Mouse (Mus musculus): ENCODE data around the gene Ssbp2.

Ssbp2 gene

DNA sequence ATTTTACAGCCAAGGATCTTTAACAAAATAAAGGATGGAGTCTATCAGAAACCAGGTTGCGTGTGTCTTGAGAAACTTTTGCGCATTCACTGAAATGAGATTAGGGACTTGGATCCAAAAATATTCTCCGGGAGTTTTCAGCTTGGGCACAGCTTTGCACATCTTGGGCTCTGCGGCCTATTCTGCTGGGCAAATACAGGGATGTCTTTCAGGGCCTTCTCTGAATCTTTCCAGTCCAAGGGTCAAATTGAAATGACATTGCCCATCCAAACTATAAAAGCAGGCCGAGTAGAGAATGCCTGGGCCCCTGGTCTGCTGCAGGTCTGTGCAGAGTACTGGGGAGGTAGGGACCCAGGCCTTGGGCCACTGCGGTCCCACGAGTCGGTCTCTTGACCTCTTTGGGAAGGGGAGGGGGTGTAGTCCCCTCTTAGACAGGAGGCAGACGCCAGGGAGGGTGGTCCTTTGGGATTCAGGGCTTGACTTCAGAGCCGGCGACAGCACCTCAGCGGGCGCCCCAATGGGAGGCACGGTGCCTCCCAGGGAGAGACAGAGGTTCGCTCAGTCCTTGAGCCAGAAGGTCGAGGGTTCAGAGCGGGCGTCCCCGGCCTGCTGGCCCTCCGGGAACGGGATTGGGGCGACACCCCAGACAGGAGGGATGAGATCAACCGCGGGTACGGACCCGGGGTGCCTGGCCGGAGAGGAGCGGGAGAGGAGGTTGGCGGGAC, at the start of gene Ssbp2:
Gene Ssbp2 (plus strand): TSS at position 388 of the 725 bp plus-strand sequence.
- no peak for DNase-seq

DNA sequence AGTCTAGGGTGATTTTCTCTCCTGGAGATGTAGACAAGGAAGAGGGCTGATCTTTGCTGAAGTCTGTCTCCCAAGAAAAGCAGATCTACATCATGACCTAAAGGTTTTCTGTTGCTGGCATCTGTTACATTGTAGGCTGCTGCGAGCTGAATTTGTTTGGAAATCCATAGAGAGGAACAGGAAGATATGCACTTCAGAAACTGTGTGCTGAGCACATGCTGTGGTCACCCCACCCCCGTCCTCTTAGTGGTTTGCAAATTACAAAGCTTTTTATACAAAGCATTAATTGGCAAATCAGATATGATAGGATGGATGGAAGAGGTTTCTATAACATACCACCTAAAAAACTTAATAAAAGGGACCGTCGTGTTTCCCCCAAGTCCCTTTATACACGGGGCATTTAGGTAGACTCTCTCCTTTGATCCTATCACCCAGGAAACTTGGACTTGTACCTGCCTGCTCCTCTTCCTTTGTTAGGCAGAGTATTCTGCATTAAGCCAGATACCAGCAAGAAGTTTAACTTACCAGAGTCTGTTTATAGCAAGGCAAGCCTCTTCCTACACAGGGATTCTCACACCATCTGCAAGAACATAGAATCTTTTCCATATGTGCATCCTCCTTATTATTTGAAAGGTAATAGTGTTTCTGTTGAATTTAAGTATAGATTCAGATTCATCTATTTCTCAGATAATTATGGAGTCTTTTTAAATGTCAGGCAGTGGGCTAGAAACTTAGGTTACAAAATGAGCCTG, 46.2 kb upstream of the Ssbp2 start:
- DNase-seq = no peak

DNA sequence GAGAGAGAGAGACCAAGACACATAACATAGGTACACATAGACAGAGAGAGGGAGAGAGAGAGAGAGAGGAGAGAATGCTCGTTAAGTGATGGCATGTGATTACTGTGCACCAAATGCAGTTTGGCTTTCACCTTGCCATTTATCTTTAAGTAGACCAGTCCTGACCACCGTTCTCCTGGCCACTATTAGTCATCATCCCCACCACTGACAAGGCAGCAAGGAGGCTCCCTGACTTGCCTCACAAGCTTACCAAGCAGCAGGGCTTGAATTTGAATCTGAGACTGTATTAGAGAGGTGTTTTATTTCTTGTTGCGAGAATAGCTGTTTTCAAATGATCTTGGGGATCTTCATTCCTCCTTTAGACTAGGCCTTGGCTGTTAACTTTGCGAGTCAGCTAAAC, 44.2 kb upstream of the Ssbp2 start:
- no peak for DNase-seq

DNA sequence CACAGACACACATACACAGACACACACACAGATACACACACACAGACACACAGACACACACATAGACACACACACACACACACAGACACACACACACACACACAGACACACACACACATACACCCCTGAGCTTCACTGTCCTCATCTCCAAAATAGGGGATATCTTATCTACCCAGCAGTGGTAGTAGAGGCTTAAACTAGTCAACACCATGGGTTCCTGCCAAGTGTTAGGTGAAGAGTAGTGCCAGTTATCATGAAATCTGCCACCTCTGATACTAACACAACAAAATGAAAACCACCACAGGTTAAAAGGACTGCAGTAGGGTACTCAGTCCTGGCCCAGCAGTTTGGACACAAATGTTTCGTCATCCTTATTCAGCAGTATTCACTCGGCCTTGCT, 43.4 kb upstream of the Ssbp2 start:
- no peak for DNase-seq

DNA sequence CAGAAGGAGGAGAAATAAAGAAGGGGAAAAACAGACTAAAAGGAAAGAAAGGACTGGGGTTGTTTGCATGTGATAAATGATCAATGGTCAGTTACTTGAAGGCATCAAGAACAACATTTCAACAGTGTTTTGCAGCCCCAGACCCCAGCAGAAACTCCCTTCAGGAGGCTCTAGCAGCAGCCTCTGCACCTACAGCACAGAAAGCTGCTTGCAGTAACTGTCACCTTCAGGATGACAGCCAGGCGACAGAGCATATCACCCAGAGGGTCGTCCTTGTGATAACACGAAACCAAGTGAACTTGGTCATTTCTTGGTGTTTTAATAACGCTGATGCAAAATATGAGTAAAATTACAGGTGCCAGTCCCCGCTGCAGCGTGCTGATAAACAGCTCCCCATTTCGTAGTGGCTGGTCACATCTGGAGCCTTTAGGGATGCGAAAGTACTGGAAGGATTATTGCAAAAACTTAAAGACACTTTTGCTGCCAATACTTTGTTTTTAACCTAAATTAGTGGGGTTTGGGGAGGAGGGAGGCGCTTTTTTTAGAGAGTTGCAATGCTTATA, 38.6 kb upstream of the Ssbp2 start:
- peak; percentile 60 to 61 for DNase-seq

DNA sequence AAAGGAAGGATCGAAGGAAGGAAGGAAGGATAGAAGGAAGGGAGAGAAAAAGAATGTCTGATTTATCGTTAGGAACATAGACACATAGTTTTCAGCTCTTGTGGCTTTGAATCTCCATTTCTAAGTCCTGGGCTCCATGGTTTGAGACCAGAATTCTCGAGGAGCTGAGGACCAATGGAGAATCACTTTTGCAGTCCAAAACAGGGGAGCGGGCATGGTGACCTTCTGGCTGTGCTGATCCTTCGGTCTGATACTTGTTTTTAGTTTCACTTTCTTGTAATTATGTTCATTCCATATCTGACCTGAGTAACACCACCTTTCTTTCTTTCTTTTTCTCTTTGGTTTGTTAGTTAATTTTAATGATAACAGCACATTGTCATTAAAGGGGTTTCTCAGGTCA, 29.2 kb upstream of the Ssbp2 start:
- no peak for DNase-seq

DNA sequence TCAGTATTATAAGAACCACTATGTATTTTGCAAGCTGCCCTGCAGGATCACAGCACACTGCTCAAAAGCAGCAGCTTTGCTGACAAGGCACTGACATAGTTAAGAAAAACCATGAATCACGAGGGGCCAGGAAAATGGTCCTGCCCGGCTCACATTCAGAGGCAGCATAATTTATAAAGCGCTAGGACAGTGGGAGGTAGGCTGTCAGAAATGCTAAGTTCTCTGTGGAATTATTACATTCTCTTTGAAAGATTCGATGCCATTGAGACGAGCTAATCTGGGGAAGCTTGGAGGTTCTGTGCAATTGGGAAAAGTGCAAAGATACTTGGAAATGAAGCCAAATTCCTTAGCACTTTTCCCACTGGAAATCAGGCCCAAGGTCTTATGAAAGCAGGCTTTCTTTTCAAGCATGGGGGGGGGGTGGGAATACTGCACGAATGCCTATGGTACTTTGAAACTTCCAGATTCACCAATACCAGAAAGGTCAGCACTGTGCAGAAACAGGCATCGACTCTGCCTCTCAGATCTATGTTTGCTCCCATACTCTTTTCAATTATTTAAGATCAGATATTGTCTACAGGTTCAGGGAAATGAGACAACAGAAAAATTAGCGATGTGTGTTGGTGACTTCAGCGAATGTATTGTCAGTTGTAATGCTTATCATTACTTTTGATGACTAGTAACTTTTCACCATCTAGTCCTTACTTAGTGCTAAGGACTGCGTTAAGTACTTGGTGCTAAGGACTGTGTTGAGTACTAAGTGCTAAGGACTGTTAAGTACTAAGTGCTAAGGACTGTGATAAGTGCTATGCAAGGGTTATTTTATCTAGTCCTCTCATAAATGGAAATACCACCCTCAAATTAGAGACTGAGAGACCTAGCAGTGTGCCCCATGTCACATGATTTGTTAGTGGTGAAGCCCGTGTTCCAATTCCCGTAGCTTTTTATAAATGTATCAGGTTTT, 28.4 kb upstream of the Ssbp2 start:
- DNase-seq = no peak

DNA sequence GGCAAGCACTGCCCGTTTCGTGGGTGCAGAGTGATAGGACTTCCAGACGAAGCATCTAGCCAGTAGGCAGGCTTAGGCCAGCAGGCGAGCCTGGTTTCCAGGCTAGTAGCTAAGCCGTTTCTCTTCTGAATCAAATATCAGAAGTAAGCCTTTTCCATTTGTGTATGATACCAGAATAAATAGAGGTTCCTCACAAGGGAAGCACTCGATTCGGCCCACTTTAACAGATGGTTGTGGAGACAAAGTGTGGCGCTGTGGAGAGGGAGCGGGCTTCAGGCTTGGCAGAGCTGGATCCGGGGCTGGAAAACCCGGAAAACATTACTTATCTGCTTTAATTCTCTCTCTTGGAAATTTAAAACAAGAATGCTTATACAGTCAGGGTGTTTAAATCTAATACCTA, 27.1 kb upstream of the Ssbp2 start:
- no peak for DNase-seq

DNA sequence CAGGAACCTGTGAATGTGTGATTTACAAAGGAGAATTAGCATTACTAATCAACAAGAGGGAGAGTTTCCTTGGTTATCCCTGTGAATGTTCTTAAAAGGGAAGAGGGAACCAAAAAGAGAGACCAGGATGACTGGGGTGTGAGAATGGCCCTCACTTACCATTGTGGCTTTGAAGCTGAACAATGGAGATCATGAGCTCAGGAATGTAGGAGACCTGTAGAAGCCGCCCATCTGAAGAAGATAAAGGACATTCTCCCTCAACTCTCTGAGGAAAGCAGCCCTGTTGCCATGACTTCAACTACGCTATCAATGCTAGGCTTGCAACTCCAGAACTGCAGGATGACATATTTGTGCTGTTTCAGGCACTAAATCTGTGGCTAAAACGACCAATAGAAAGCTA, 22.2 kb upstream of the Ssbp2 start:
- no peak for DNase-seq

DNA sequence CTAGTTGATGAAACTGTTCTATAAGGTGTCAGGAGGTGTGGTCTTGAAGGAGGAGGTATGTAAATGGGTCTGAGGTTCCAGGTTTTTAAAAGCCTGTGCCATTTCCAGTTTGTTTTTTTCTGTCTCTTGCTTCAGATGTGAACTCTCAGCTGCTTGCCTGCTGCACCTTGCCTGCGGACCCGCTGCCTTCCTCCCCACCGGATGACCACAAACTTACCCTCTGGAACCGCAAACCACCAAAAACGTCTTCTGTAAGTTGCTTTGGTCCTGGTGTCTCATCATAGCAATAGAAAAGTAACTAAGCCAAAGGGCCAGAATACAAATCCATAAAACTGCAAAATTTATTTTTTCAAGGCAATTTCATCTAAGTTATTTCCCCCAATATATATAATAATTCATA, 18.6 kb upstream of the Ssbp2 start:
- no peak for DNase-seq

DNA sequence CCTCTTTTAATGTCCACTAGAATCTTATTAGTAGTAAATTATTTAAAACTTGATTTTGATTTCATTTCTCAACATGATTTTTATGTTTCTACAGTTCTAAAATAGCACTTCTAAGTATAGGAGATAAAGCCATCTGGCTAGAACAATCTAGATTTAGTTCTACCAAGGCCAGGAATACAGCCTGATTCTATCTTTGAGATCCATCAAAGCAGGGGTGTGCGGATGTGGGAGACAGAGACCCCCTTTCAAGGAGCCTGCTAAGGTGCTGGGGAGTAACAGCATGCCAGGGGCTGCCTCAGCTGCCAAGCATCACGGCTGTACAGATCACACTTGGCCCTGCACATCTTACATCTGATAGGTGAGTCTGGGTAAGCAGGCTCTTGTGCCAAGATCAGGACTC, 13.4 kb upstream of the Ssbp2 start:
- DNase-seq = no peak

DNA sequence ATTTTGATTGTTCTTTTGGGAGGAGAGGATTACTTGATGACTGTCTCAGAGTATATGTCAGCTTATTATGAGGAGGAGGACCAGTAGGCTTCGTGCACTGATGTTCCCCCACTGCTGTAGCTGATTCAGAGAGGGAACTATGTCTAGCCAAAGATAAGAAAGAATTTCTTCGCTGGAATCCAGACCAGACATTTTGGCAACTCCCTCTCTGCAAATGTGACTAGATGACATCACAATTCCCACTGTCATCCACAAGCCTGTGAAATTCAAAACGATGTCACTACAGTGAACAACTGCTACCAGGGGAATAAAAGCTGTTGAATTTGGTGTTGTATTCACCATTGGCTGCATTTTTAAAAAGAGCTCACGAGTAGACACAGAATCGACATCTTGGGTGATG, 11.1 kb upstream of the Ssbp2 start:
- no peak for DNase-seq

DNA sequence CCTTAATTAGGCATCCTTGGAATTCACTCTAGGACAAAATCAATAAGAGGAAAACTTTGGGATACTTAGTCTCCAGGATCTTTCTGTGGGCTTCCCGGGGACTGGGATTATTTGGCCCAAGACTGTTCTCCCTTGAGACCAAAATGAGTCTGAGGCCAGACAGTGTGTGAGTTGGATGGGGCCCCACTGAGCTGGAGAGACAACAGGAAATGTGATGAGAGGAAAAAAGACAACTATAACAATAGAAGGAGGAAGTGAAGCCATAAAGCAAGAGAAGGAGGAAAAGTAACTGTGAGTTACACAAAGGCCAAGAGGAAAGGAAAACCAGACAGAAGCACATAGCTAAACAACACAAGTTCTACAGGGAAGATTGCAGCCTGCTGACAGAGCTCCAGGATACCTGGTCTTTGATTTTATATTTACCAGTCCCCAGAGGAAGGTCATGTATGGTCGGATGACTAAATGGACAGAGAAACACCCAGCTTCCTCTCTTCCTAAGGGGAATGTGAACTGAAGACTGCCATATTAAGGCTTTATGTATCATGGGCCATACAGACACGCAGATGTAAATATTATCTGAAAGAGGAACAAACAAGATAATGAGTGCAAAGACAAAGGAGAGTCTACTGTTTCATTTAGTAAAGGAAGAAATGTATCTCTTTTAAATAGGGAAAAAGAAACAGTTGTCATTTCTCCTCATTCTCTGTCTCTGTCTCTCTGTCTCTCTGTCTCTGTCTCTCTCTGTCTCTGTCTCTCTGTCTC, 8.5 kb upstream of the Ssbp2 start:
- DNase-seq = no peak

DNA sequence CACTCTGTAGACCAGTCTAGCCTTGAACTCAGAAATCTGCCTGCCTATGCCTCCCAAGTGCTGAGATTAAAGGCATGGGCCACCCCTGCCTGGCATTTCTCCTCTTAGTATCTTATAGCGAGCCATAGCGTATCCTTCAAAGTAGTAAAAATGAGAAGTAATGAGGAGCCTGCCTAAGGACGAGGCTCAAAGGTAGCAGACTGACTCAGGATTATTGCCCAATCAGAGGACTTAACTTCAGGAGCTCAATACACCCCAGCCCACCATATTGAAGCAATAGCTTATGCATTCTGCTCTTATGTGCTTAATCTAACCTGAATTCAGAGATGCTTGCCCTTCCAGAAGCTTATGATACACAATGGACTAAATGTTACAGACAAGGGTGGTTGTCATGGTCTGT, 7.8 kb upstream of the Ssbp2 start:
- no peak for DNase-seq

DNA sequence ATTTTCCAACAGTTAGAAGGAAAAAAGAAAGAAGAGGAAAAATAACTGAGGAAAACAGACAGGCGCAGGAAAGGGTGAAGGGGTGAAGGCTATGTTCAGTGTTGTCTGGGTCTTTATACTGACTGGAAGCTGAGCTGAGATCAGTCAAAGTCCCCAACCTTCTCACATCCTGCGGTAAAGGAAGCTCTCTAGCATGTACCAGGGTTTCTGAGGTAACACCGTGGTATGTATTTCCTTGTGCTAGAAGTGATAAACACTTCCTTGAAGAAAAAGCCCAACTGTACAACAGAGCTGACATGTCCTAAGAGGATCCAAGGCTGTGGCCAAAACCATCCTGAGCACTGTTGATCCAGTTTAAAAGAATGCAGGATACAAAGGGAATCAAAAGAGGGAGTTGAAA, 6.8 kb upstream of the Ssbp2 start:
- DNase-seq = no peak

DNA sequence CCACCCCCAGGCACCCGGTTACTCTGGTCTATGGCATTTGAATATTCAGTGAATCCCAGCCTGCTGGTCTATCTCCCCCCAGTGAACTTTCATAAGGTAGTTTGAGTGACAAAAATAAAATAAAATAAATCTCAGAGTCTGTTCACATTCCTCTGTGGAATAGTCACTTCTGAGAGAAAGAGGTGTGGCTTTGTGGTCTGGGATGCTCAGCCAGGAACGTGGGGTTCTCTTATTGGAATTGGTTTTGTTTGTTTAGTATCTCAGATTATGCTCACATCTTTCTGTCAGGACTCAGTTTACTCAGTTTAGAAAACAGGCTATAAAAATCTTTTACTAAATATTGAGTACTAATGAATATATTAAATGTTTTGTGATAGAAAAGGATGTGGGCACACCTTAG, 4.0 kb upstream of the Ssbp2 start:
- no peak for DNase-seq

DNA sequence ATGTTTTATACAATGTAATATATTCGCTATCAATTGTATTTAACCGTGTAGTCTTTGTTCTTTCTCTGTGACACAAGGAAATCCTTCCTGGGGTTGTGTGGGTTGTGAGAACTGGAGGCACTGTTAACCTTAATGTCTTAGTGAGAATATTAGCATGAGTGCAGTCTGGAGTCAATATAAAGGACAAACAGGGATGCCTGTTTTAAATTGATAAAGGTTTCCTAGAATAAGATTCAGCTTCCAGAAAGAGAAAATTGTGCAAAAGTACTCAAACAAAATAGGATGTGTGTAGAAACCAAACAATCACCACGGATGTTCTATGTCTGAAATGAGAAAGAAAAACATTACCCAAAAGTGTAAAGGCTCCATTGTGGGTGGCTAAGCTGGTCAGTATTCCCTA, 3.3 kb upstream of the Ssbp2 start:
- no peak for DNase-seq

DNA sequence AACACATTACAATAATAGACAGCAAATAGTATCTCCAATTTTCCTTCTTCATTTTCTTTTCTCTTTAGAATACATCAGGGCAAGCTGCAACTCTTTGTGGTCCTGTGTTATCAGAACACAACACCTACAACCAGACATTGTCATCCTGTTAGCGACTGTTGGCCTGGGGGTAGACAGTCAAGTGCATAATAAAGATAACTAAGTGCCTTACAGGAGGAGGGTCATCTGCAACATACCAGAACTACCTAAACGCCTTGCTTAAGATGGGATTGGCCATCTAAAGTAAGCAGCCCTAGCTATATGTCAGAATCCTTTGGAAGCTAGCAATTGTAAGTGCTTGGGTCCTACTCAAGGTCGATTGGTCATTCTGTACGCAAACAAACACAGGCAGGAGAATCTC, 2.1 kb upstream of the Ssbp2 start:
- no peak for DNase-seq

DNA sequence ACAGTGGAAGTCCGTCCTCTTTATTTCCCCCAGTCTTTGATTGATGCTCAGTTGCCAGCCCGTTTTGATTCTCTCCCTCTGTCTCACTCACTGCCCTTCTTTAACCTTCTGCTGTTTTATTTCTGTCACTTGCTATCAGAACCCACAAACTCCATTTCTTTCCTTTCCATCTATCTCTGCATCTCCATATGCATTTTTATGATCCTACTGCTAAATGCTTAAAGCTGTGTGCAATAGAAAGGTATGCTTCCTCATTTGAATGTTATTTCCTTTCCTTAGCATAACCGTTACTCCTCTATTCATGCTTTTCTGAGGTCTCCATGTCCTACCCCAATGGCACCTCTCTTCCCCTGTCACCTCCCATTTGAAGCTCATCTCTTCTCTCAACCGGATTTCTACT, 594 bp upstream of the Ssbp2 start:
- no peak for DNase-seq

DNA sequence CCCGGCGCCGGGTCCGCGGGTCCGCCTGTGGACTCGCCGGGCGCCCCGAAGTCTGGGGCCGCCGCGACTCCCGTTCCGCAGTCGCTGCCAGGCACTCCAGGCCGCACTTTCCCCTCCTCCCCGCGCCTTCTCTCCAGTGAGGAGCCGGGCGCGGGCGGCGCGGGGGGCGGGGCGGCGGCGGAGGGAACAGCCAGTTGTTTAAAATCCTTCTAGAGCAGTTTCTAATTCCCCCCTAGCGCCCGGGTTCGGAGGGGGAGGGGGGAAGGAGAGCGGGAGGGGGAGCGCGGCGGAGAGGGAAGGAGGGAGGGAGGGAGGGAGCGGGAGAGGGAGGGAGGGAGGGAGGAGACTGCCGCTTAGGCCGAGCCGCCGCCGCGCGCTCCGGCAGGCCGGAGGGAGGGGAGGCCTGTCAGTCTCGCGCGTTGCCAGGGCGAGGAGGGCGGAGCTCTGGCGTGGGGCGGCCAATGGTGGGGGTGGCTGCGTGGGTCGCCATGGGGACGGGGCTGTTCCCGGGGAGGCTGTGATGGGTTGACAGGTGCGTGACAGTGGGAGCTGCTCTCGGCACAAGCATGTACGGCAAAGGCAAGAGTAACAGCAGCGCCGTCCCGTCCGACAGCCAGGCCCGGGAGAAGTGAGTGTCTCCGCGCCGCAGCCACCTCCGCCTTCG, 670 bp downstream of the Ssbp2 start:
- peak; percentile 97 to 98 for DNase-seq

DNA sequence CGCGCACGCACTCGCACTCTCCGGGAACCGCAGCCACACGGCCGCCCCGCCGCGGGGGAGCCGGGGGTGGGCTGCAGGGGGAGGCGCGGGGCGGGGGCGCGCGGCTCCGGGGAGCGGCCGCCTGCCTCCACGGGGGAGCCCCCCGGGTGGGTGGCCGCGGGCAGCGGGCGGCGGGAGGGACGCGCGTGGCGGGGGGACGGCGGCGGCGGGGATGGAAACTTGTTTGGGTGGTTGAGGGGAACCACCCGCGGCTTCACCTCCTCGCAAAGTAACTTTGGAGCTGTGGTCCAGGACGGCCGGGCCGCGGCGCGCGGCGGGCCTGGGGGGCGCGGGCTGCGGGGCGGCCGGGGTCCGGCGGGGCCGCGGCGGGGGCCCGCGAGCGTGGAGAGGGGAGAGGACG, 1.2 kb downstream of the Ssbp2 start:
- no peak for DNase-seq
